Mouse (Mus musculus) adrenal gland, postnatal 0 days (tissue): ENCODE data around the gene Ttc9c. TPM values are rescaled to one million over a fixed set of nuclear protein-coding genes. Genes with fewer than 3 reads are reported as not detected.

Experiments
- polyA plus RNA-seq: library from polyadenylated mRNA; unstranded; fragments of >200 nt; fragmentation: Nextera tagmentation; extraction: Ambion mirVana; gene quantifications from 2 replicates; pipeline ENCODE4 v1.2.1, GENCODE M21; 2015

Gene Ttc9c
- polyA plus RNA-seq = 19.5 and 25.9 TPM in 2 replicates

GRCm38 (mm10) chr19:8818801-8819595 is at the start of gene Ttc9c:
Ttc9c (minus strand) TSS chr19:8819333.

GRCm38 (mm10) chr19:8850402-8850901 is 31.3 kb upstream of the Ttc9c start, which contains the start of gene Lrrn4cl:
Lrrn4cl (plus strand) TSS chr19:8850768.

GRCm38 (mm10) chr19:8839103-8839907 is 20.2 kb upstream of the Ttc9c start, which contains the start of gene Gng3:
Gng3 (minus strand) TSS chr19:8839194.

DNA sequence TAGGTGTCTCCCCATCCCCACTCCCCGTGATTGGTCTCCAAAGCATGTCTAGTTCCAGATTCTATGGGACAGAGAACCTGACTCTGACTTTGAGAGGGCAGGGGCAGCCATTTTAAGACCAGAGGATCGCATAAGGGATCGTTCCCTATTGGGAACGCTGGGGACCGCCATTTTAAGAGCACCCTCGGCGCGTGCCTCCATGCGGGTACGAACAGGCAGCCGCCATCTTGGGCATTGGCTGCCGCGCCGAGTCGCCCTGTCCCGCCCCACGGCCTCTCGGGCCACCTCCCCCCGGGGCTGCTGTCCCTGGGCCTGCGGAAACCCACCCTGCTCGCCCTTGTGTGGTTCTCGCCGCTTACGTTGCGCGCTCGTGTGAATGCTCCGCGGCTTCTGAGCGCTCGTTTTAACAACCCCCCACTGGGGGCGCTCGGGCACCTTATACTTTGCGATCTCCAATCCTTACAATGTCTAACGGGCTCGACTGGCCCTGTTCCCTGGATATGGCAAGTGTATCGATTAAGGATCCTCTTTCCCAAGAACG is 18.2 kb upstream of the Ttc9c start, which contains the start of gene Bscl2:
Bscl2 (plus strand) TSS at position 217 of the 541 bp plus-strand sequence.

DNA sequence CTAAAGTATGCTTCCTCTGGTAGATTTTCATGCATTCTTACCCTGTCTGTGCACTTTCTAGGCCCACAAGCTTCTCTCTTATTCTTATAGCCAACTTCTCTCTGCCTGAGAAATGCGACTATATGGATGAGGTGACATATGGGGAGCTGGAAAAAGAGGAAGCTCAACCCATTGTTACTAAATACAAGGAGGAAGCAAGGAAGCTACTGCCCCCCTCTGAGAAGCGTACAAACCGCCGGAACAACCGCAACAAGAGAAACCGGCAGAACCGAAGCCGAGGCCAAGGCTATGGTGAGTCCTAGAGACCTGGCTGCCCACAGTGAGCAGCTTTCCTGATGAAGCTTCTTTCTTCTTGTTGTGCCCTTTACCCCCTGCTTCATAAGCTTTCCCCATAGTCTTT is 10.5 kb upstream of the Ttc9c start, which contains the start of gene AC129217.1:
AC129217.1 (plus strand) TSS at position 114 of the 400 bp plus-strand sequence.

GRCm38 (mm10) chr19:8819596-8820423 is 677 bp upstream of the Ttc9c start, which contains the start of gene Hnrnpul2:
Hnrnpul2 (plus strand) TSS chr19:8820010.

GRCm38 (mm10) chr19:8802130-8802821 is 16.9 kb downstream of the Ttc9c start, which contains the start of gene Zbtb3:
Zbtb3 (plus strand) TSS chr19:8802555.

DNA sequence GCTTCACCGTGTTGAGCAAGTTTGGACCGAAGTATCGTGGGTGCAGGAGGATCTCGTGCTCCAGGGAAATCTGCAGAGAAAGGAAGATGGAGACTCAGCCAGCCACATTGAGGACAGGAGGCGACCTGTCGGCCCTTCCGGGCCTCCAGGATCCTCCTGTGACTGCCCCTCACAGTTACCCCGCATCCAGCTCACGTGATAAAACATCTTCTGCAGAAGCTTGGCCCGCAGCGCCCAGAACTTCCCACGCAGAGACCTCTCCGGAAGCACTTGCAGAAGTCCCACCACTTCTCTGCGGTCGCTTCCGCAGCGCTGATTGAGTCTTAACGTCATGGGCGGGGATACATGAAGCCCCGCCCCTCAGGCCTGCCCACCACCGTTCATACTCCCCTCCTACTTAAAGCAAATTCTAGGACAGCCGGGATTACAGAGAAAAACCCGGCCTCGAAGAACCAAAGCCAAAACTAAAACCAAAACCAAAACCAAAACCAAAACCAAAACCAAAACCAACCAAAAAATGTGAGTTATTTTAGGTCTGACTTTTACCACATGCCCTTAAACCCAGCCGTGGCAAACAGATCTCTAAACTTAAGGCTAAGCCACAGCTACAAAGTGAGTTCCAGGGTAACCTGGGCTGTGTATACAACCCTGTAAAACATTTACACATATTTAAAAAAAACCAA is 20.7 kb downstream of the Ttc9c start, which contains the start of gene Polr2g:
Polr2g (minus strand) TSS at position 314 of the 683 bp plus-strand sequence.

GRCm38 (mm10) chr19:8786008-8786781 is 32.9 kb downstream of the Ttc9c start, which contains the start of gene Taf6l:
Taf6l (minus strand) TSS chr19:8786417.

GRCm38 (mm10) chr19:8774086-8774835 is 44.9 kb downstream of the Ttc9c start, which contains the start of gene Tmem179b:
Tmem179b (minus strand) TSS chr19:8774467.

GRCm38 (mm10) chr19:8770567-8771270 is 48.4 kb downstream of the Ttc9c start, which contains the start of gene Tmem223:
Tmem223 (plus strand) TSS chr19:8770996.

Other genes with a start within 250 kb of the Ttc9c start
- gene Slc22a8, start 228.1 kb downstream of the Ttc9c start, polyA plus RNA-seq = 0.18 and 0.49 TPM in 2 replicates
- gene Slc22a6, start 201.3 kb downstream of the Ttc9c start, polyA plus RNA-seq = 0.23 and 0.54 TPM in 2 replicates
- gene Chrm1, start 155.5 kb downstream of the Ttc9c start, polyA plus RNA-seq = 0.91 and 2.2 TPM in 2 replicates
- gene Slc3a2, start 96.0 kb downstream of the Ttc9c start, polyA plus RNA-seq = 83.1 and 141 TPM in 2 replicates
- gene Wdr74, start 83.5 kb downstream of the Ttc9c start, polyA plus RNA-seq = 55.6 and 64.3 TPM in 2 replicates
- gene 1700092M07Rik, start 78.6 kb downstream of the Ttc9c start, polyA plus RNA-seq = not detected in 2 replicates
- gene Stx5a, start 77.9 kb downstream of the Ttc9c start, polyA plus RNA-seq = 85.3 and 122 TPM in 2 replicates
- 57.3 and 70.5 TPM in 2 replicates for gene Nxf1, start 62.3 kb downstream of the Ttc9c start, polyA plus RNA-seq
- 187 and 192 TPM in 2 replicates for gene Tmem223, start 48.3 kb downstream of the Ttc9c start, polyA plus RNA-seq
- 117 and 159 TPM in 2 replicates for gene Tmem179b, start 44.9 kb downstream of the Ttc9c start, polyA plus RNA-seq
- gene Taf6l, start 32.9 kb downstream of the Ttc9c start, polyA plus RNA-seq = 14.0 and 14.5 TPM in 2 replicates
- gene Polr2g, start 20.8 kb downstream of the Ttc9c start, polyA plus RNA-seq = 250 and 252 TPM in 2 replicates
- 3.5 and 3.7 TPM in 2 replicates for gene Zbtb3, start 16.8 kb downstream of the Ttc9c start, polyA plus RNA-seq
- 2.6 and 4.1 TPM in 2 replicates for gene Hnrnpul2, start 677 bp upstream of the Ttc9c start, polyA plus RNA-seq
- gene AC129217.1, start 10.4 kb upstream of the Ttc9c start, polyA plus RNA-seq = not detected in 2 replicates
- 50.5 and 77.3 TPM in 2 replicates for gene Bscl2, start 18.1 kb upstream of the Ttc9c start, polyA plus RNA-seq
- gene Gng3, start 19.9 kb upstream of the Ttc9c start, polyA plus RNA-seq = 32.7 and 80.6 TPM in 2 replicates
- 15.3 and 22.8 TPM in 2 replicates for gene Lrrn4cl, start 31.4 kb upstream of the Ttc9c start, polyA plus RNA-seq
- 177 and 268 TPM in 2 replicates for gene Ubxn1, start 52.2 kb upstream of the Ttc9c start, polyA plus RNA-seq
- 120 and 130 TPM in 2 replicates for gene Uqcc3, start 61.6 kb upstream of the Ttc9c start, polyA plus RNA-seq
- gene Lbhd1, start 64.4 kb upstream of the Ttc9c start, polyA plus RNA-seq = 69.8 and 70.7 TPM in 2 replicates
- gene Gm49403, start 64.6 kb upstream of the Ttc9c start, polyA plus RNA-seq = not detected in 2 replicates
- 76.8 and 83.8 TPM in 2 replicates for gene 1810009A15Rik, start 69.5 kb upstream of the Ttc9c start, polyA plus RNA-seq
- not detected in 2 replicates for gene Gm49416, start 69.6 kb upstream of the Ttc9c start, polyA plus RNA-seq
- gene Ints5, start 73.7 kb upstream of the Ttc9c start, polyA plus RNA-seq = 15.9 and 19.0 TPM in 2 replicates
- 35.9 and 58.5 TPM in 2 replicates for gene Ganab, start 78.7 kb upstream of the Ttc9c start, polyA plus RNA-seq
- 35.8 and 37.6 TPM in 2 replicates for gene B3gat3, start 101.0 kb upstream of the Ttc9c start, polyA plus RNA-seq
- 10.2 and 10.6 TPM in 2 replicates for gene Rom1, start 110.0 kb upstream of the Ttc9c start, polyA plus RNA-seq
- 22.1 and 29.4 TPM in 2 replicates for gene Eml3, start 110.2 kb upstream of the Ttc9c start, polyA plus RNA-seq
- gene Mta2, start 122.5 kb upstream of the Ttc9c start, polyA plus RNA-seq = 62.8 and 87.3 TPM in 2 replicates
- gene Tut1, start 134.5 kb upstream of the Ttc9c start, polyA plus RNA-seq = 11.2 and 17.6 TPM in 2 replicates
- 168 and 205 TPM in 2 replicates for gene Eef1g, start 147.7 kb upstream of the Ttc9c start, polyA plus RNA-seq
- gene Ahnak, start 170.0 kb upstream of the Ttc9c start, polyA plus RNA-seq = 33.6 and 44.4 TPM in 2 replicates